Mouse (Mus musculus) stomach, embryonic 16.5 days (tissue): ENCODE measurements around the gene Map4k3. TPM values are rescaled to one million over a fixed set of nuclear protein-coding genes. Genes with fewer than 3 reads are reported as not detected.

Experiments
- ATAC-seq: fragments of 200-750 bp; cut with Nextera tagmentation; 2 replicates; pipeline ENCODE4 v1.8.0; 2017; ENCODE audit warnings: moderate number of reproducible peaks, moderate TSS enrichment; ENCODE audit not compliant: insufficient read depth, low FRiP score
- H3K27ac ChIP-seq: fragments of 300-500 bp; sonication (generic); 2 replicates; pipeline ENCODE4 v1.5.1; 2014; ENCODE audit warnings: low read length
- H3K27me3 ChIP-seq: fragments of 300-500 bp; sonication (generic); 2 replicates; pipeline ENCODE4 v1.6.1; 2014; ENCODE audit warnings: low read length, control low read depth, mixed read lengths; ENCODE audit not compliant: control insufficient read depth, insufficient read depth
- H3K36me3 ChIP-seq: fragments of 300-500 bp; sonication (generic); 2 replicates; pipeline ENCODE4 v1.6.1; 2014; ENCODE audit warnings: low read length; ENCODE audit not compliant: control insufficient read depth, insufficient read depth
- H3K4me1 ChIP-seq: fragments of 300-500 bp; sonication (generic); 2 replicates; pipeline ENCODE4 v1.6.1; 2014; ENCODE audit warnings: low read length, control low read depth, mixed read lengths; ENCODE audit not compliant: control insufficient read depth, insufficient read depth
- H3K4me2 ChIP-seq: fragments of 300-500 bp; sonication (generic); 2 replicates; pipeline ENCODE4 v1.6.1; 2014; ENCODE audit warnings: low read depth, low read length, mixed read lengths
- H3K4me3 ChIP-seq: fragments of 300-500 bp; sonication (generic); replicated peaks from 2 replicates; pipeline ENCODE4 v1.5.1; 2014; ENCODE audit warnings: mild to moderate bottlenecking, low read length
- H3K9ac ChIP-seq: fragments of 300-500 bp; sonication (generic); 2 replicates; pipeline ENCODE4 v1.6.1; 2014; ENCODE audit warnings: low read length
- H3K9me3 ChIP-seq: fragments of 300-500 bp; sonication (generic); replicated peaks from 2 replicates; pipeline ENCODE4 v1.6.1; 2016; ENCODE audit warnings: low read length, control low read depth; ENCODE audit not compliant: control insufficient read depth
- WGBS: fragments of 180-500 bp; shearing (Covaris S2); extraction: QIAGEN DNeasy Blood & Tissue Kit; methylation state at CpG from one replicate; pipeline ENCODE4 v1.1.7; 2014; 5-methylcytosine and 5-hydroxymethylcytosine counted together
- polyA plus RNA-seq: library from polyadenylated mRNA; unstranded; fragments of >200 nt; fragmentation: Nextera tagmentation; extraction: Ambion mirVana; gene quantifications from 2 replicates; pipeline ENCODE4 v1.2.1, GENCODE M21; 2015

The Map4k3 gene
- polyA plus RNA-seq, 1 experiment from 2014 or later, result 20.0 TPM

- no peaks in the 10 kb centered on the region for H3K9me3 ChIP-seq
- H3K4me3 ChIP-seq, result no peak overlapping the region
- H3K36me3 ChIP-seq, result no peaks in the 10 kb centered on the region
- no peaks in the 10 kb centered on the region for H3K27me3 ChIP-seq
- H3K9ac ChIP-seq, result no peak overlapping the region
- H3K27ac ChIP-seq, result no peak overlapping the region
- H3K4me1 ChIP-seq, result no peaks in the 10 kb centered on the region; the same call in 1 of the 2 replicates
- no peak overlapping the region for H3K4me2 ChIP-seq
- WGBS, result 80% methylated on average over 6 of the region's 6 CpGs
- no peak for ATAC-seq
Observed at GRCm38 (mm10) chr17:80678190-80678589, 50.1 kb downstream of the Map4k3 start.

- Histone ChIP-seq H3K4me3 (no peak overlapping the region), H3K4me2 (no peak overlapping the region)
- 79% methylated on average over 11 of the region's 11 CpGs for WGBS
Observed at GRCm38 (mm10) chr17:80676859-80677535, 51.3 kb downstream of the Map4k3 start.

DNA sequence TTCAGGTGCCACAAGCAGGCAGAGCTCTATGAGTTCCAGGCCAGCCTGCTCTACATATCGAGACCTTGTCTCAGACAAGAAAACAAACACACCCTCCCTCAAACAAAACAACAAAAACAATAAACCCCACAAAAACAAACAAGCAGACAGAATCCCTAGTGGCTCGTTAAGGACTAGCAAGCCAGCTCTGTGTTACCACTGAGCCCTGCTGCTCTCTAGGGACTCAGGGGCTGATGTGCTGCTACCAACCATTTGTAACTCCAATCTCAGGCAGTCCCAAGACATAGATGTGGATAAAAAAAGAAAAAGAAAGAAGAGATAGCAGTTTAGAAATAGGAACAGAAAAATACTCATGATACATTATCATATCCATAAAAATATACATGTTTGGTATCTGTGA, 52.1 kb downstream of the Map4k3 start:
- H3K4me3 ChIP-seq, result no peak overlapping the region
- H3K4me2 ChIP-seq, result no peak overlapping the region
- no peak for ATAC-seq
- no peak overlapping the region for H3K9ac ChIP-seq
- no peaks in the 10 kb centered on the region for H3K36me3 ChIP-seq
- H3K4me1 ChIP-seq, result 0 out of 2 replicates have a peak, but pooled peaks cover 2% of the 10 kb centered on the region
- H3K27ac ChIP-seq, result no peak overlapping the region
- no peaks in the 10 kb centered on the region for H3K9me3 ChIP-seq
- no peaks in the 10 kb centered on the region for H3K27me3 ChIP-seq
- 65% methylated on average over 2 of the region's 2 CpGs for WGBS

More at GRCm38 (mm10) chr17:80676859-80677535, 51.3 kb downstream of the Map4k3 start:
- Histone ChIP-seq H3K9me3 (no peaks in the 10 kb centered on the region), H3K4me1 (no peaks in the 10 kb centered on the region), H3K9ac (no peak overlapping the region), H3K36me3 (no peaks in the 10 kb centered on the region), H3K27me3 (no peaks in the 10 kb centered on the region), H3K27ac (no peak overlapping the region)
- no peak for ATAC-seq

GRCm38 (mm10) chr17:80670395-80670794, 57.9 kb downstream of the Map4k3 start:
- H3K9me3 ChIP-seq, result no peaks in the 10 kb centered on the region
- no peak overlapping the region for H3K4me3 ChIP-seq
- no peaks in the 10 kb centered on the region for H3K36me3 ChIP-seq
- H3K4me2 ChIP-seq, result no peak overlapping the region
- H3K9ac ChIP-seq, result no peak overlapping the region
- ATAC-seq, result no peak
- H3K27me3 ChIP-seq, result no peaks in the 10 kb centered on the region
- 88% methylated on average over 1 of the region's 1 CpGs for WGBS
- H3K27ac ChIP-seq, result no peak overlapping the region
- 0 out of 2 replicates have a peak, but pooled peaks cover 4% of the 10 kb centered on the region for H3K4me1 ChIP-seq

GRCm38 (mm10) chr17:80663623-80664022, 64.7 kb downstream of the Map4k3 start:
- Histone ChIP-seq H3K27me3 (no peaks in the 10 kb centered on the region), H3K4me3 (no peak overlapping the region), H3K4me2 (no peak overlapping the region), H3K4me1 (peaks cover 8% of the 10 kb centered on the region), H3K9me3 (no peaks in the 10 kb centered on the region), H3K27ac (no peak overlapping the region), H3K9ac (no peak overlapping the region), H3K36me3 (no peaks in the 10 kb centered on the region)
- ATAC-seq, result no peak
- WGBS, result 81% methylated on average over 4 of the region's 4 CpGs

DNA sequence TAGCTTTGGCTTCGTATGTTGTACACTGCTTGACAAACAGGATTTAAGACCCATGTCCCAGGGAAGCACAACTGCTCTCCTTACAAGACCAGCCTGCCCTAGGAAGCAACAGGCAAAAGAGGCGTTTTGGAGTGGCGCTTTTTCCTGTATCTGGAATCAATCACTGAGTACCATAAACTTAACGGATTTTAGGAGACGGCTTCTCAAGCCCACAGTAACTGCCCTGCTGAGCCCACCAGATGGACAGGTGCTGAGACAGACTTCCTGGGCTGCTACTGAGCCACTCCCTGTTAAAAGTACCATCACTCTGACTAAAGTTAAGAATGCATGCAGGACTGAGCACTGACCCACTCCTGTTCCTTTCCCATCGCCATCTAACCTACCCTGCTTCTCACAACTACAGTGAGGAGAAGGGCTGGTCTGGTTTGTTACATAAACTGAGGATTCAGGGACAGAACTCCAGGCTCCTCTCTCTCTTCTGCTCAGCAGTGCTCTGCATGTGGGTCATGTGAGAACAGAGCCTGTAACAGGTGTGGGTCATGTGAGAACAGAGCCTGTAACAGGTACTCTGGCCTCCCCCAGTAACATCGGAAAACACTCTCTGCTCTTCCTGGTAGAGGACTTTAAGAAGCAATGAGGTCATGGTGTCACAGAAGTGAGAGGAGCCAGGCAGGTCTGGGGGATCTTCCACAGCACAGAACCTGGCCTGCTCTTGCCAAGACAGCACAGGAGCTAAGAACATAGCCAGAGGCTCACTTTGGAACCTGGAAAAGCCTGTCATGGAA, 65.3 kb downstream of the Map4k3 start:
- no peak for ATAC-seq

DNA sequence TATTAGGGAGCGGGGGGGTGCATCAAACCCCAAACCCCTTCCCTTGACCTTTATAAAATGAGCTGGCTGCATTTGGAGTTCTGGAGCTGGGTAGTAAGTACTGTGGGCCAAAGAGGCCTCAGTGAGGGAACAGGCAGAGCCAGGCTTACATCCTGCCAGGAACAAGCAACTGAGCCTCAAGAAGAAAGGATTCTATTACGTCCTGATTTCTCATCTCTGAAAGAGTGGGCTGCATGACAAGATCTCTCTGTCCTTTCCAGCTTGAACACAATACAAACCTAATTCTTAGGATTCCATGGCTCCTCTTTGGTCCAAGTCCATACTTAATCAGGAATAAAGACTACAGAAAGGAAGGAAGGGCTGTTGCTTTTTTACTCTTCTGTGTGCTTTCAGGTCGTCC, 66.4 kb downstream of the Map4k3 start:
- ATAC-seq, result no peak
- H3K9ac ChIP-seq, result no peak overlapping the region
- H3K4me1 ChIP-seq, result peaks cover 8% of the 10 kb centered on the region
- WGBS, result 65% methylated on average over 3 of the region's 3 CpGs
- no peak overlapping the region for H3K4me2 ChIP-seq
- no peaks in the 10 kb centered on the region for H3K36me3 ChIP-seq
- H3K27me3 ChIP-seq, result no peaks in the 10 kb centered on the region
- H3K4me3 ChIP-seq, result no peak overlapping the region
- no peaks in the 10 kb centered on the region for H3K9me3 ChIP-seq
- no peak overlapping the region for H3K27ac ChIP-seq

More for the DNA sequence above, 65.3 kb downstream of the Map4k3 start:
- H3K27me3 ChIP-seq, result no peaks in the 10 kb centered on the region
- H3K27ac ChIP-seq, result no peak overlapping the region
- H3K9ac ChIP-seq, result no peak overlapping the region
- 73% methylated on average over 7 of the region's 7 CpGs for WGBS
- no peak overlapping the region for H3K4me3 ChIP-seq
- H3K9me3 ChIP-seq, result no peaks in the 10 kb centered on the region
- peaks cover 8% of the 10 kb centered on the region for H3K4me1 ChIP-seq
- H3K36me3 ChIP-seq, result no peaks in the 10 kb centered on the region
- H3K4me2 ChIP-seq, result no peak overlapping the region

- H3K36me3 ChIP-seq, result no peaks in the 10 kb centered on the region
- H3K27me3 ChIP-seq, result no peaks in the 10 kb centered on the region
- H3K4me3 ChIP-seq, result no peak overlapping the region
- ATAC-seq, result no peak
- peaks cover 8% of the 10 kb centered on the region for H3K4me1 ChIP-seq
- H3K9me3 ChIP-seq, result no peaks in the 10 kb centered on the region
- WGBS, result 86% methylated on average over 15 of the region's 15 CpGs
- H3K27ac ChIP-seq, result no peak overlapping the region
- H3K9ac ChIP-seq, result no peak overlapping the region
- H3K4me2 ChIP-seq, result no peak overlapping the region
Observed at GRCm38 (mm10) chr17:80660707-80661380, 67.4 kb downstream of the Map4k3 start.

DNA sequence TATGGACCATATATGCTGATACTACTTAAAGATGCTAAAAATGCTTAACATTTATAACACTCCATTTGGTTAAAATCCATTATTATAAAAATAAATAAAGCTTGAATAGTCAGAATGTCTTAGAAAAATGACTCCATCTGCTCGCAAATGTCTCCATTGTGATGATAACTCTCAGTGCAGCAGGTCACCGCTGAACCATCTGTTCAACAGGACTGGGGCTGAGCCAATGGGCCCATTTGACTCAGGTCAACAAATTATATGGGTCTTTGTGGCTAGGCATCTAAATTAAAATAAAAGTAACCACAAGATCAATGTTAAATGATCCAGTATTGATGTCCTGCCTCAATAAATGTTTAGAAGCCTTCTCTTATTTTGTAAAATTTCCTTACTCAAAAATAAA, 68.1 kb downstream of the Map4k3 start:
- no peaks in the 10 kb centered on the region for H3K27me3 ChIP-seq
- 69% methylated on average over 2 of the region's 2 CpGs for WGBS
- H3K27ac ChIP-seq, result no peak overlapping the region
- H3K9me3 ChIP-seq, result no peaks in the 10 kb centered on the region
- no peak overlapping the region for H3K9ac ChIP-seq
- H3K4me1 ChIP-seq, result peaks cover 8% of the 10 kb centered on the region
- no peaks in the 10 kb centered on the region for H3K36me3 ChIP-seq
- no peak overlapping the region for H3K4me3 ChIP-seq
- no peak overlapping the region for H3K4me2 ChIP-seq
- no peak for ATAC-seq
